Mouse (Mus musculus): ENCODE results near the gene Unc13b.

The Unc13b gene

GRCm38 (mm10) chr4:43205571-43205970 lies 146.8 kb downstream of the Unc13b start:
- in situ Hi-C loops (cut with MboI, MseI), result no loop called here

- in situ Hi-C loops (cut with MboI, MseI), result no loop called here
Measured at GRCm38 (mm10) chr4:43206989-43207388, 148.2 kb downstream of the Unc13b start.

GRCm38 (mm10) chr4:43209081-43209579 lies 150.4 kb downstream of the Unc13b start:
- in situ Hi-C loops (cut with MboI, MseI), result no loop called here

- in situ Hi-C loops (cut with MboI, MseI), result loop anchor here in 1 of 2 experiments (10.0 kb wide), 1 partner anchor 125 kb away; no protein-coding TSS in a partner anchor
Measured at GRCm38 (mm10) chr4:43209673-43210072, 150.9 kb downstream of the Unc13b start.

- in situ Hi-C loops (cut with MboI, MseI), result loop anchor here in 1 of 2 experiments (10.0 kb wide), 1 partner anchor 132 kb away; no protein-coding TSS in a partner anchor
Measured at GRCm38 (mm10) chr4:43216491-43216890, 157.7 kb downstream of the Unc13b start.

GRCm38 (mm10) chr4:43217997-43218396 lies 159.2 kb downstream of the Unc13b start:
- in situ Hi-C loops (cut with MboI, MseI), result loop anchor here in 1 of 2 experiments (10.0 kb wide), 1 partner anchor 133 kb away; no protein-coding TSS in a partner anchor

GRCm38 (mm10) chr4:43231821-43232220 lies 173.1 kb downstream of the Unc13b start:
- in situ Hi-C loops (cut with MboI, MseI), result no loop called here

GRCm38 (mm10) chr4:43232985-43233384 lies 174.2 kb downstream of the Unc13b start:
- in situ Hi-C loops (cut with MboI, MseI), result no loop called here

- in situ Hi-C loops (cut with MboI, MseI), result no loop called here
Measured at GRCm38 (mm10) chr4:43233489-43233888, 174.7 kb downstream of the Unc13b start.

- in situ Hi-C loops (cut with MboI, MseI), result no loop called here
Measured at GRCm38 (mm10) chr4:43236898-43237297, 178.1 kb downstream of the Unc13b start.

GRCm38 (mm10) chr4:43240716-43241115 lies 182.0 kb downstream of the Unc13b start:
- in situ Hi-C loops (cut with MboI, MseI), result no loop called here

- in situ Hi-C loops (cut with MboI, MseI), result no loop called here
Measured at GRCm38 (mm10) chr4:43244022-43244421, 185.3 kb downstream of the Unc13b start.

GRCm38 (mm10) chr4:43245776-43246175 lies 187.0 kb downstream of the Unc13b start:
- in situ Hi-C loops (cut with MboI, MseI), result no loop called here

GRCm38 (mm10) chr4:43248026-43248425 lies 189.3 kb downstream of the Unc13b start:
- in situ Hi-C loops (cut with MboI, MseI), result no loop called here

GRCm38 (mm10) chr4:43248909-43249308 lies 190.2 kb downstream of the Unc13b start:
- in situ Hi-C loops (cut with MboI, MseI), result no loop called here

GRCm38 (mm10) chr4:43251269-43251668 lies 192.5 kb downstream of the Unc13b start:
- in situ Hi-C loops (cut with MboI, MseI), result no loop called here

GRCm38 (mm10) chr4:43257040-43257439 lies 198.3 kb downstream of the Unc13b start:
- in situ Hi-C loops (cut with MboI, MseI), result no loop called here

- in situ Hi-C loops (cut with MboI, MseI), result no loop called here
Measured at GRCm38 (mm10) chr4:43258556-43258955, 199.8 kb downstream of the Unc13b start.

- in situ Hi-C loops (cut with MboI, MseI), result no loop called here
Measured at GRCm38 (mm10) chr4:43259435-43259834, 200.7 kb downstream of the Unc13b start.

- in situ Hi-C loops (cut with MboI, MseI), result loop anchor here in 1 of 2 experiments (5.0 kb wide), 1 partner anchor 162 kb away; no protein-coding TSS in a partner anchor
Measured at GRCm38 (mm10) chr4:43260096-43260495, 201.3 kb downstream of the Unc13b start.

GRCm38 (mm10) chr4:43262821-43263220 lies 204.1 kb downstream of the Unc13b start:
- in situ Hi-C loops (cut with MboI, MseI), result loop anchor here in 1 of 2 experiments (5.0 kb wide), 1 partner anchor 159 kb away; no protein-coding TSS in a partner anchor

GRCm38 (mm10) chr4:43266146-43266545 lies 207.4 kb downstream of the Unc13b start:
- in situ Hi-C loops (cut with MboI, MseI), result no loop called here

- in situ Hi-C loops (cut with MboI, MseI), result no loop called here
Measured at GRCm38 (mm10) chr4:43266623-43267322, 208.0 kb downstream of the Unc13b start, which contains the start of gene Atp8b5. Atp8b5 (plus strand) TSS chr4:43267159.

Data from T-helper 17 cell (primary cell).